Mouse (Mus musculus): ENCODE data around the gene Mindy4. TPM values are rescaled to one million over a fixed set of nuclear protein-coding genes. Genes with fewer than 3 reads are reported as not detected.

Mindy4 gene
- total RNA-seq (2012; rRNA removed) (0.23 TPM in 1 of 2 replicates, not detected in the other), polyA plus RNA-seq (2012; ENCODE audit: insufficient read depth in 1 of 2, insufficient read length in 2 of 2, low read depth in 1 of 2, low replicate concordance in 2 of 2, missing spikeins in 1 of 2) (1 to 10 TPM in 1 of 2 experiments, not detected in 1; 1.6 TPM)

- Histone ChIP-seq H3K27me3 (ENCODE audit: control insufficient read depth in 1 of 2, insufficient read depth in 2 of 2, low read length in 2 of 2) (no peaks in the 10 kb centered on the region; a peak in 1 of 4 replicates), H3K27ac (ENCODE audit: control insufficient read depth, low read depth, low read length) (no peak within 1 kb of the TSS), H3K4me1 (ENCODE audit: control insufficient read depth in 1 of 2, insufficient read depth in 2 of 2, low read length in 2 of 2) (no peaks in the 10 kb centered on the region), H3K9ac (ENCODE audit: control insufficient read depth, low read depth, low read length, poor library complexity, severe bottlenecking) (no peak within 1 kb of the TSS), H3K9me3 (replicated peaks; ENCODE audit: insufficient read depth, low read length) (no peaks in the 10 kb centered on the region), H3K36me3 (ENCODE audit: control insufficient read depth in 1 of 2, insufficient read depth in 2 of 2, low read length in 2 of 2) (no peaks in the 10 kb centered on the region), H3K4me3 (ENCODE audit: control insufficient read depth in 1 of 2, insufficient read depth in 1 of 2, low read depth in 2 of 2, low read length in 2 of 2) (peak within 1 kb of the TSS in 1 of 2 experiments; percentile 44; a peak in 2 of 4 replicates), H3K79me2 (ENCODE audit: control insufficient read depth, insufficient read depth, low read length, poor library complexity) (no peaks in the 10 kb centered on the region)
- DNase-seq (ENCODE audit: low read depth, low spot score) = peak; percentile 45
- TF ChIP-seq HCFC1 (IDR thresholded peaks at IDR 0.05; ENCODE audit: low read depth, low read length) (peak; percentile 70; the same call in 1 of the 2 replicates), NRF1 (IDR thresholded peaks at IDR 0.05; ENCODE audit: insufficient read depth, low read depth, low read length, poor library complexity, severe bottlenecking) (no peak), SIN3A (IDR thresholded peaks at IDR 0.05; ENCODE audit: low read length) (no peak), ZMIZ1 (IDR thresholded peaks at IDR 0.05; ENCODE audit: low read depth, low read length) (no peak), MAZ (IDR thresholded peaks at IDR 0.05; ENCODE audit: low read depth, low read length) (no peak)
Measured at GRCm38 (mm10) chr6:55202913-55203910, at the start of gene Mindy4. Gene Mindy4, plus strand, starts transcription at chr6:55203383.

GRCm38 (mm10) chr6:55159256-55159655, 43.9 kb upstream of the Mindy4 start:
- H3K79me2 ChIP-seq (ENCODE audit: control insufficient read depth, insufficient read depth, low read length, poor library complexity) = no peaks in the 10 kb centered on the region
- DNase-seq (ENCODE audit: low read depth, low spot score) = no peak
- H3K27ac ChIP-seq (ENCODE audit: control insufficient read depth, low read depth, low read length) = no peak overlapping the region
- no peak for TF ChIP-seq MAZ (IDR thresholded peaks at IDR 0.05; ENCODE audit: low read depth, low read length)
- no peak for TF ChIP-seq UBTF (IDR thresholded peaks at IDR 0.05; ENCODE audit: borderline replicate concordance, insufficient read depth, low read depth, low read length)
- TF ChIP-seq NELFE (IDR thresholded peaks at IDR 0.05; ENCODE audit: low read depth, low read length) = no peak
- TF ChIP-seq E2F4 (IDR thresholded peaks at IDR 0.05; ENCODE audit: borderline replicate concordance, low read depth, low read length) = no peak
- TF ChIP-seq ZC3H11A (IDR thresholded peaks at IDR 0.05; ENCODE audit: low read depth, low read length) = no peak
- TF ChIP-seq ETS1 (IDR thresholded peaks at IDR 0.05; ENCODE audit: low read depth, low read length) = no peak
- no peak for TF ChIP-seq ZMIZ1 (IDR thresholded peaks at IDR 0.05; ENCODE audit: low read depth, low read length)
- TF ChIP-seq POLR2A (IDR thresholded peaks at IDR 0.05; ENCODE audit: control insufficient read depth in 1 of 2, insufficient read depth in 1 of 2, low read depth in 1 of 2, low read length in 2 of 2, poor library complexity in 1 of 2) = no peak
- no peak for TF ChIP-seq EP300 (IDR thresholded peaks at IDR 0.05; ENCODE audit: low read depth in 1 of 2, low read length in 2 of 2)
- H3K9me3 ChIP-seq (replicated peaks; ENCODE audit: insufficient read depth, low read length) = no peaks in the 10 kb centered on the region
- H3K9ac ChIP-seq (ENCODE audit: control insufficient read depth, low read depth, low read length, poor library complexity, severe bottlenecking) = no peak overlapping the region
- no peak overlapping the region for H3K4me3 ChIP-seq (ENCODE audit: control insufficient read depth in 1 of 2, insufficient read depth in 1 of 2, low read depth in 2 of 2, low read length in 2 of 2)
- H3K27me3 ChIP-seq (ENCODE audit: control insufficient read depth in 1 of 2, insufficient read depth in 2 of 2, low read length in 2 of 2) = peaks cover 0 to 2% of the 10 kb centered on the region in 2 experiments; a peak in 1 of 4 replicates
- no peaks in the 10 kb centered on the region for H3K36me3 ChIP-seq (ENCODE audit: control insufficient read depth in 1 of 2, insufficient read depth in 2 of 2, low read length in 2 of 2)
- no peaks in the 10 kb centered on the region for H3K4me1 ChIP-seq (ENCODE audit: control insufficient read depth in 1 of 2, insufficient read depth in 2 of 2, low read length in 2 of 2)

Data from MEL (cell line).